Mouse (Mus musculus): ENCODE data around the gene Arhgap25.

GRCm38 (mm10) chr6:87525126-87525525 lies 7.9 kb downstream of the Arhgap25 start:
- TF ChIP-seq POLR2A (IDR thresholded peaks at IDR 0.05; ENCODE audit: borderline replicate concordance, low read depth, low read length) (no peak), CTCF (IDR thresholded peaks at IDR 0.05; ENCODE audit: low read depth, low read length) (no peak)

Data from bone marrow macrophage, adult 2 months (primary cell).